Mouse (Mus musculus) heart, adult 2 months (tissue): ENCODE data around the gene Gm49318.

Experiments used
- CTCF ChIP-seq: fragments of 200-600 bp; IDR thresholded peaks from 2 replicates; pipeline ENCODE4 v1.8.1; 2022; ENCODE audit warnings: antibody characterized with exemption, mild to moderate bottlenecking, moderate library complexity
- EP300 ChIP-seq: fragments of 200-500 bp; IDR thresholded peaks from 2 replicates; pipeline ENCODE4 v1.6.1; 2011; ENCODE audit warnings: low read depth, low read length, control low read depth; ENCODE audit not compliant: insufficient read depth
- POLR2A ChIP-seq: fragments of 200-500 bp; IDR thresholded peaks from 2 replicates; pipeline ENCODE4 v1.6.1; 2011; ENCODE audit warnings: mild to moderate bottlenecking, low read depth, low read length, control low read depth; ENCODE audit not compliant: insufficient read depth

- TF ChIP-seq CTCF (no peak), POLR2A (no peak), EP300 (no peak)
These were observed 18.2 kb upstream of the Gm49318 start for GRCm38 (mm10) chr9:22089281-22089680.
